Mouse (Mus musculus) left cerebral cortex, adult 2 months (tissue): ENCODE results near the gene Brms1. TPM values are rescaled to one million over a fixed set of nuclear protein-coding genes. Genes with fewer than 3 reads are reported as not detected.
A peak's percentile ranks its signal among the peaks of the same experiment; 100 is the strongest.

ENCODE experiments used
- DNase-seq, 2 experiments: peaks; one replicate each; pipeline ENCODE4 v3.0.0; 2021 to 2022; ENCODE audit warnings: low spot score in 2 of 2, mixed read lengths in 1 of 2; ENCODE audit errors: extremely low spot score in 1 of 2
- H3K27ac ChIP-seq: fragments of 200-600 bp; 2 replicates; pipeline ENCODE4 v1.8.1; 2022
- H3K4me3 ChIP-seq: fragments of 200-600 bp; 2 replicates; pipeline ENCODE4 v1.8.1; 2022
- CTCF ChIP-seq: fragments of 200-600 bp; IDR thresholded peaks from 2 replicates; pipeline ENCODE4 v1.8.1; 2022; ENCODE audit warnings: antibody characterized with exemption, mild to moderate bottlenecking, moderate library complexity
- intact Hi-C: fragments of 180-260 bp; cut with DNase I; formaldehyde crosslinking; loops from one replicate; pipeline ENCODE4 v1.15.1; 2025
- total RNA-seq, 2 experiments: library from RNA; stranded (reverse); gene quantifications; 2 replicates each; pipeline ENCODE4 v1.2.3; 2021

Brms1 gene
- total RNA-seq, 2 experiments from 2014 or later, result 26.9 to 28.8 TPM

- Histone ChIP-seq H3K4me3 (no peak overlapping the region), H3K27ac (peak overlapping the region; percentile 8; the same call in 1 of the 2 replicates)
- no peak for DNase-seq
- no peak for TF ChIP-seq CTCF
- intact Hi-C loops, result loop anchor here (2.0 kb wide), 1 partner anchor 15 kb away; no protein-coding TSS in a partner anchor
These were observed 17.0 kb downstream of the Brms1 start for GRCm38 (mm10) chr19:5057876-5058775.

- intact Hi-C loops, result no loop called here
- H3K4me3 ChIP-seq, result no peak overlapping the region
- no peak for DNase-seq
- TF ChIP-seq CTCF, result no peak
- H3K27ac ChIP-seq, result peak overlapping the region; percentile 8
These were observed 17.9 kb downstream of the Brms1 start for GRCm38 (mm10) chr19:5058801-5059771.

- intact Hi-C loops, result no loop called here
- H3K4me3 ChIP-seq, result no peak overlapping the region
- no peak for TF ChIP-seq CTCF
- no peak overlapping the region for H3K27ac ChIP-seq
- no peak for DNase-seq
These were observed 19.5 kb downstream of the Brms1 start for GRCm38 (mm10) chr19:5060365-5061330.

- DNase-seq, result no peak
- no peak overlapping the region for H3K27ac ChIP-seq
- intact Hi-C loops, result no loop called here
- no peak for TF ChIP-seq CTCF
- no peak overlapping the region for H3K4me3 ChIP-seq
These were observed 20.9 kb downstream of the Brms1 start for GRCm38 (mm10) chr19:5062041-5062440.

DNA sequence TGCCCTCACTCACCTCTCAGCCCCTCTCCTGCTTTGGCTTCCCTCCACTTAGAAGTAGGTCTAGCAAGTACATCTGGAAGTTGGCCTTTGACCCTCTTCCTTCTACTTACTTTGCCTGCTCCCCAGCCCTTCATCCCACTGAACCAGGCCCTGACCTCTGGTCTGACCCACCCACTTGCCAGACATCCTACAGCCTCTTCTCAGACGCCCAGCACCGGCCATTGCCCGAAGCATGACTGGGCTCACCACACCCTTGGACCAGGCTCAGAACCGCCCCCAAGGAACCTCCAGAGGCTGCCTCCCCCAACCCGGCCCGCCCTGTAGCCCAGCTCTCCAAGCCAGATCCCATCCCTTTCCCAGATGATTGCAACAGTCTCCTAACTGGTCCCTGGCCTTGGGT lies 21.3 kb downstream of the Brms1 start:
- no peak for TF ChIP-seq CTCF
- Histone ChIP-seq H3K4me3 (no peak overlapping the region), H3K27ac (no peak overlapping the region)
- intact Hi-C loops, result no loop called here
- DNase-seq, result no peak

DNA sequence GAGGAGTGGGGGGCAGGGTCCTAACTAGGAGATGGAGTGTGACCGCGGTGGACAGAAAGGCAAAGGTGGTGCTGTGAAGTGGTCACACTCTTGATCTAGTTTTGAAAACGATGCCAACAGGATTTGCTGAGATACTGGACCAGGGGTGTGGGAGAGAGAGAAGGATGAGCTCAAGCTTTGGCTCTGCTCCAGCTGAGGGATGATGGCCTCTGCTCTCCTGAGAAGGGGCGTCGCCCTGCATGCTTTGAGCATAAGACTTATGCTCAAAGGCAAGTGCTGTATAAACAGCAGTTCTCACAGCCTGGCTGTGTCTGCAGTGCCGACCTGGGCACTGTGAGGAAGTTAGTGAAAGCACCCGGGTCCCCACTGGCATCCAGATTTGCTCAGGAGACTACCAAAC lies 23.9 kb downstream of the Brms1 start:
- no peak for TF ChIP-seq CTCF
- Histone ChIP-seq H3K27ac (no peak overlapping the region), H3K4me3 (no peak overlapping the region)
- intact Hi-C loops, result no loop called here
- DNase-seq, result no peak

- no peak for TF ChIP-seq CTCF
- DNase-seq, result no peak
- Histone ChIP-seq H3K27ac (peak overlapping the region; percentile 28; the same call in 1 of the 2 replicates), H3K4me3 (peak overlapping the region; percentile 38; the same call in 1 of the 2 replicates)
- intact Hi-C loops, result no loop called here
These were observed 26.1 kb downstream of the Brms1 start for GRCm38 (mm10) chr19:5067040-5067799.

GRCm38 (mm10) chr19:5067867-5068569 lies 26.9 kb downstream of the Brms1 start, which contains the start of gene Cd248:
Cd248 (plus strand) TSS chr19:5068078.
- peak in 1 of 2 experiments; percentile 26 for DNase-seq

DNA sequence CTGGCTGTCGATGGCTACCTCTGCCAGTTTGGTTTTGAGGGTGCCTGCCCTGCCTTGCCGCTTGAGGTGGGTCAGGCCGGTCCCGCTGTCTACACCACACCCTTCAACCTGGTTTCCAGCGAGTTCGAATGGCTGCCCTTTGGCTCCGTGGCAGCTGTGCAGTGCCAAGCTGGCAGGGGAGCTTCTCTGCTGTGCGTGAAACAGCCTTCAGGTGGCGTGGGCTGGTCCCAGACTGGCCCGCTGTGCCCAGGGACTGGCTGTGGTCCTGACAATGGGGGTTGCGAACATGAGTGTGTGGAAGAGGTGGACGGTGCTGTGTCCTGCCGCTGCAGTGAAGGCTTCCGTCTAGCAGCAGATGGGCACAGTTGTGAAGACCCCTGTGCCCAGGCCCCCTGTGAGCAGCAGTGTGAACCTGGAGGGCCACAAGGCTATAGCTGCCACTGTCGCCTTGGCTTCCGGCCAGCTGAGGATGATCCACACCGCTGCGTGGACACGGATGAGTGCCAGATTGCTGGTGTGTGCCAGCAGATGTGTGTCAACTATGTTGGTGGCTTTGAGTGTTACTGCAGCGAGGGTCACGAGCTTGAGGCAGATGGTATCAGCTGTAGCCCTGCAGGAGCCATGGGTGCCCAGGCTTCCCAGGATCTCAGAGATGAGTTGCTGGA lies 27.5 kb downstream of the Brms1 start:
- intact Hi-C loops, result no loop called here
- peak overlapping the region; percentile 38 for H3K4me3 ChIP-seq

More at GRCm38 (mm10) chr19:5067867-5068569, 26.9 kb downstream of the Brms1 start, which contains the start of gene Cd248:
- TF ChIP-seq CTCF, result no peak
- intact Hi-C loops, result no loop called here
- Histone ChIP-seq H3K4me3 (peak within 1 kb of the TSS; percentile 38), H3K27ac (peak within 1 kb of the TSS; percentile 28; the same call in 1 of the 2 replicates)

More for the DNA sequence above, 27.5 kb downstream of the Brms1 start:
- no peak for TF ChIP-seq CTCF
- H3K27ac ChIP-seq, result no peak overlapping the region; the same call in 1 of the 2 replicates
- DNase-seq, result no peak
